Mouse (Mus musculus): ENCODE data around the gene Islr. TPM values are rescaled to one million over a fixed set of nuclear protein-coding genes. Genes with fewer than 3 reads are reported as not detected.

Islr gene
- total RNA-seq, 2 experiments from 2014 or later, result 10.1 to 15.5 TPM

DNA sequence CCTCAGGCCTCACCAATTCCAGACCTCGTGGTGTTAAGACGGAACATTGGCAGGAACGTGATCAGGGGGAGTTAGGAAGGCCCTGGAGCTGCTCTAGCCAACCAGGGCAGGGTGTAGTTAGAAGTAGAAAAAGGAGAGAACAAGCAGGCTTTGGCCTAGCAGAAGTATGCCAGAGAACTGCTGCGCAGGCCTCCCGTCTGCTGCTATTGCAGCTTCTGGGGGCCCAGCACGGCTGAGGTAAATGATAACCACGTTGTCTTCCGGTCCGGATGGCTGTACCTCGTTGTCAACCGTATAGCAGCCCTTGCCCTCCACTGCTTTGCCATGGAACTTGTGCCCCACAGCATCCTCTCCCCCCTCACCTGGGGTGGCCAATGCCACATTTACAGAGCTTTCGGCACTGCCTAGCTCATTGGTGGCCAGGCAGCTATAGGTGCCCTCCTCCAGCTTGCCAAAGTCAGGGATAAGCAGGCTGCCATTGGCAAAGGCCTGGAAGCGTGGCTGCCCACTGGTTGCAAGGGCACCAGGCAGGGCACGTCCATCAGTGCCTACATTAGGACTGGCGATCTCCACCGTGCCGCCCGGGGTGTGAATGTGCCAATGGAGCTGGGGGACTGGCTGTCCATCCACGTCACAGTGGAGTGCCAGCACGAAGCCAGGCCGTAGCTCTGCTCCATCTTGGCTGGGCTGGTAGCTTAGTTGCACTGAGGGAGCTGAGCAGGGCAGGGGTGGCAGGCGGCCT, 47.1 kb downstream of the Islr start:
- no peak for DNase-seq (ENCODE audit: low spot score in 2 of 2)

DNA sequence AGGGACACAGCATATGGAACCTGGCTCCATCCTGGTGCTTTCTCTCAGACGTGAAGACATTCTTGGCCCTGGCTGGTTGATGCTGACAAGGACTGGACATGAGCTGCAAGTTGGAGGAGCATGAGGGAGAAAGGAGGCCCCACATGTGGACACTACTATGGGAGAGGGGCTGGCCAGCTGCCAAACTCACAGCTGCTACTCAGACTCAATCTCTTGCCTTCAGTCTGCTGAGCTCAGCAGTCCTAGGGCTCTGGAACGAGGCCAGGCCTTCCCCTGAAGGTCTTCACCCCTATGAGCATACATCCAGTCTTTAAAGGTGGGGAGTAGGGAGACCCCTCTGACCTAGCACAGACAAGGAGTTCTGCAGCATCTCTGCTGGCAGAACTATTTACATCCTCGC, 48.7 kb downstream of the Islr start:
- DNase-seq (ENCODE audit: low spot score in 2 of 2), result no peak

DNA sequence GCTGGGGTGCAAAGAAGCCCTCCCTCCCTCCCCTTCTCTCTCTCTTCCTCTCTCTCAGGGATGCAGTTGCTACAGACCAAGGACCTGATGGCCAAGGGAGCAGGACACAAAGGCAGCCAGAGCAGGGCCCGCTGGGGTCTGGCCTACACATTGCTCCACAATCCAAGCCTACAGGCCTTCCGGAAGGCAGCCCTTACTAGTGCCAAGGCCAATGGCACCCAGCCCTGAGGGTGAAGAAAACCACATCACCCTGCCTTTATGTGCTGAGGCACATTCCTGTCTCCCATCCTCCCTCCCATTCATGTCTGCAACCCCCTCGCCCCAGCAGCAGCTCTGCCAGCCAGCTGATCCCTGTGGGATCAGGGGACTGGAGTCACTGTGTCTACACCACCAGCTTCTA, 51.0 kb downstream of the Islr start:
- DNase-seq (ENCODE audit: low spot score in 2 of 2), result no peak

GRCm38 (mm10) chr9:58150733-58151361, 53.3 kb downstream of the Islr start:
- DNase-seq (ENCODE audit: low spot score in 2 of 2), result no peak

DNA sequence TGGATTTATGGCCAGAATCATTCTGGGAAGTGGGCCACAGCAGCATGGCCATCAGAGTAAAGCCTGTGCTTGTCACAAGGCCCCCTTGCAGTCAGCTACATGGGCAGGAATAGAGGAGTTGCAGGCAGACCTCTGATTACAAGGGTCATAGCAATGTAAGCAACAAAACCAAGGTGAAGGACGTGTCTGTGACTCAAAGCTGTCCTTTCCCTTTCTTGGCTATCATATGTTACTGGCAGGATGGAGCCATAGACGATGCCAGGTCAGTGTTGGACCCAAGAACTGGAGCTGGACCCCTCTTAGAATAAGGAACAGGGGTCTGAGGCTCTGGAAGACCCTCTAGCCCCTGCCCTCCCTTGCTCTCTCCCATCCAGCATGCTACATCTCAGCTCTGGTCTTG, 55.3 kb downstream of the Islr start:
- DNase-seq (ENCODE audit: low spot score in 2 of 2), result no peak

DNA sequence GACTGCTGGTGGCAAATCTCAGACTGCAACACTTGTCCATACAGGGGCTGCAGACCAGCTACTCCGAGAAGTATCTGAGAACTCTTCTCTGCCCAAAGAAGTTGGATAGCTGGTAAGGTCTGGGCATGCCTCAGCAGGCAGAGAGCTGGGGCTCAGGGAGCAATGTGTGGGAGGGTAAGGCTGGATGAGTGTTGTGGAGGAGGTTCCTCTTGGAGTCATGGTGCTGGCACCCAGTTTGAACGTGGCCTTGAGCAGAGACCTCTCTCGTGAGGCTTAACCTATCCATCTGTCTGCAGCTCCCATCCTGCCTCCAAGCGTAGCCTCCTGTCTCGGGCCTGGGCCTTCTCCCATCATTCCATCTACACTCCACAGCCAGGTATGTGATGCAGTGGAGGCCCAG, 58.7 kb downstream of the Islr start:
- DNase-seq (ENCODE audit: low spot score in 2 of 2), result no peak

DNA sequence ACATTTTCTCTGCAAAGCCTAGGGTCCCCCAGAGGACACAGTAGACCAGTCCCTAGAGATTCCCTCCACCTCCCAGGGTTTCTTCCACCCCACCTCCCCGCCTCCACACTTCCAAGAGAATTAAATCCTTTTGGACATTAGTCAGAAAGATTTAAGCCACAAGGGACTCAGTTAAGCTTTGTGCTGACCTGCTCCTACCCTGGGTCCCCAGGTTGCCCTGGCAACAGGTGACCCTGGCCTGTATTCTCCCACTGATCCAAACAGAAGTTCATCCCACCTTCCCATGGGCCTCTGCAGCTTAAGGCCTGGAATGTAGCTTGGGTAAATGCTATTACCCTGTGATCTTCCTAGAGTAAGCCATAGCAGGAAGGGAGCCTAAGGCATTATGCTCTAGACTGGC, 59.4 kb downstream of the Islr start:
- DNase-seq (ENCODE audit: low spot score in 2 of 2), result no peak

- DNase-seq (ENCODE audit: low spot score in 2 of 2), result no peak
These were observed 60.7 kb downstream of the Islr start for GRCm38 (mm10) chr9:58143419-58143818.

DNA sequence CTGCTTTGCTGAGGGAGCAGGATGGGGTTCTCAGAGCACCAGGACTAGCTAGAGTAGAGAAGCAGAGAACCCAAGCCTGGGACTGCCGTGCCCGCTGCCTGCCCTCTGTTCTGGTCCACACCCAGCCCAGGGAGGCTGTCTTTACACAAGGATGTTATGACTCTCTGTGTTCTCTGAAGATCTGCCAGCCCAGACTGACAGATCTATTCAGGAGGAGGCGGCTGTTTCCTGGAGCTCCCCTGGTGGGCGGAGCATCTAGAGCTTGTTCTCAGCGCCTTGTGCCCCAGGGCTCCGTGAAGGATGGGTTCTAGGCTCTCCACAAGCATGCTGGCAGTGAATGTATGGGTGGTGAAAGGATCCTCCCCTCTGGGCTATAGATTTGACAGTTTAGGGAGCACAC, 64.2 kb downstream of the Islr start:
- peak; percentile 47 to 79 for DNase-seq (ENCODE audit: low spot score in 2 of 2)

- no peak for DNase-seq (ENCODE audit: low spot score in 2 of 2)
These were observed 68.2 kb downstream of the Islr start for GRCm38 (mm10) chr9:58135921-58136321.

- no peak for DNase-seq (ENCODE audit: low spot score in 2 of 2)
These were observed 69.2 kb downstream of the Islr start for GRCm38 (mm10) chr9:58134906-58135305.

- DNase-seq (ENCODE audit: low spot score in 2 of 2), result no peak
These were observed 69.9 kb downstream of the Islr start for GRCm38 (mm10) chr9:58133893-58134884.

GRCm38 (mm10) chr9:58131735-58132134, 72.4 kb downstream of the Islr start:
- DNase-seq (ENCODE audit: low spot score in 2 of 2), result no peak

DNA sequence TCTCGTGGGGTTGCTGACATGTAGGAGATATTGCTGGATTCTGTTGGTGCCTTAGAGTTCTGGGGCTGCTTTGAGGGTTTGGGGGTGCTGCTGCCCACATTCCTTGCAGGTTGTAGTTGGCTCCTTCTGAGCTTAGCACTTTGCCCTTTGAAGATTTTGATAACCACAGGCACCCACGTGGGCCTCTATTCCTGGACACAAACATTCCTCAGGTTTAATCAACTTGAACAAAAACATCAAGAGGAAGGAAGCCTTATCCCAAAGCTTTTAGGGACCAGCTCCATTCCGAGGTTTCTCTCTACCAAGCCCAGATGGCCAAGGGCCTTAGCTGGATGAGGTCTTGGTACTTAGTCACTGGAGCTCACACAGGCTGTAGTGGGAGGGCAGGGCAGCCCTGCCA, 73.2 kb downstream of the Islr start:
- no peak for DNase-seq (ENCODE audit: low spot score in 2 of 2)

DNA sequence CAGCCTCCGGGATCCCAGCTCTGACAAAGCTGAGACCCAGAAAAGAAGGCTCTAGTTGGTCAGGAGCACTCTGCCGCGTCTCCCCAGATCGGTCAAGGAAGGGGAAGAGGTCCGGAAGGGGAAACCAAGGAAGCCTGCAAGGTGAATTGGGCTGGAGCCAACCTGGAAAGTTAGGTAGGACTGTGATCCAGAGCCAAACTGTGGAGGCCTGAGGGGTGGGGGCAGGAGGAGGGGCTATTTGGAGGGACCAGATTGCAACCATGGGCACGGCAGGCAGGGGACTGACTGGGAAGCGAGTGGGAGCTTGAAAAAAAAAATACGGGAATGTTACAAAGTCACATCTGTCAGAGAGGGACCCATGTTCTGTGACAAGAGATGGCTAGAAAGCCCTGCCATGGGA, 74.6 kb downstream of the Islr start:
- no peak for DNase-seq (ENCODE audit: low spot score in 2 of 2)

DNA sequence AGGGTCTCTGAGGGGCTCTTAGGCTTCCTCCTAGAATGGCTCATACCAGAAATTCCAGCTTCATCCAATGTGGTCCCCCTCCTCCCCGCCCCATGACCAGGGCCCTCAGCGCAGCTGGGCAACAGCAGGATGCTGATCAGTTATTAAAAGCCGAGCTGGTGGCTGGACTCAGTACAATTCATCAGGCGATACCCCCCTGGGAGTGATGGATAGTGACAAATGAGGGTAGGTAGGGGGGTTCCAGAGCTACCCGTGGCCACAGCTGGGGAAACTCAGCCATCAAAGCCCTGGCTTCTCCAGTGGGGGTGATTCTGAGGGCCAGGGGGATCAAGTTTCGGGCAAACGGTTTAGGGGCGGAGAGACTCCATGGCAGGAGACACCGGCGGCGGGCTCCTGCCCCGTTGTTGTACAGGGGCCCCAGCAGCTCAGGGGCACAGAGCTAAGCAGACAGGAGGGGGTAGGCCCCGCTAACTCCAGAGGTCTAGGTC, 75.1 kb downstream of the Islr start:
- no peak for DNase-seq (ENCODE audit: low spot score in 2 of 2)

DNA sequence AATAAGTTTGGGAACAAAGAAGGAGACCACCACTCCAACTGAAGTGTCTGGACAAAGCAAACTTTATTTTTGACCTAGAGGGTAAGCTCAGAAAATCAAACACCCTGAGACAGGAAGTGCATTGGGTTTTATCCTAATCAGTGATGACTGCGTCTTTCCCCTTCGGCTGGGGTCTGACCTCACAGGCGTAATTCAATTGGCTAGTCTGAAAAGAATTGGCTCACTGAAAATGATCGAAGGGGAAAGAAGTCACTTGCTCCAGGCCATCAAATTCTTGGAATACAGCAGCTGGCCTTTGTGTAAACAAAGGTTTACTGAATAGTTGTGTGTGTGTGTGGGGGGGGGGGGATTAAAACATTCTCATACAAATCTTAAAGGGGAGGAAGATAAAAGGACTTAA, 78.3 kb downstream of the Islr start:
- DNase-seq (ENCODE audit: low spot score in 2 of 2), result no peak

- DNase-seq (ENCODE audit: low spot score in 2 of 2), result no peak
These were observed 79.0 kb downstream of the Islr start for GRCm38 (mm10) chr9:58125085-58125484.

DNA sequence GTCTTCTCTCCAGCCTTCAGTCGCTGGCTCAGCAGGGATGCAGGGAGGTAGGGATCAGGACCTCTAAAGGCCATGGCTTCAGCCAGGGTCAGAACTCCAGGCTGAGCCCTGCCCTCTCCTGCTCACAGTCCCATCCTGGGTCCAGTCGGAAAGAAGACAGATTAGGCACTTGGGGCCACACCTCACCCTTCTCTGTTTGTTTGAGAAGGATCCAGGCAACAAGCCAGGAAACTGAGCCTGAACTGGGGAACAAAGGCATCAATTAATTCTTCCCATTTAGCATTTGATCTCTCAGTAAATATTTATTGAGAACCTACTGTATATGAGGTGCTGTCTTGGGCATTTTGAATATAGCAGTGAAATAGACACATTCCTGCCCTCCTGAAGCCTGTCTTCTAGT, 85.4 kb downstream of the Islr start, which contains the start of gene Ccdc33:
TSS of gene Ccdc33 (minus strand) at position 153 of the 400 bp plus-strand sequence.
- no peak for DNase-seq (ENCODE audit: low spot score in 2 of 2)

GRCm38 (mm10) chr9:58116024-58116651, 88.0 kb downstream of the Islr start:
- DNase-seq (ENCODE audit: low spot score in 2 of 2), result no peak

GRCm38 (mm10) chr9:58115297-58115925, 88.7 kb downstream of the Islr start:
- no peak for DNase-seq (ENCODE audit: low spot score in 2 of 2)
